Mouse (Mus musculus) stomach, embryonic 16.5 days (tissue): Measurements from ENCODE around the gene Vat1l. TPM values are rescaled to one million over a fixed set of nuclear protein-coding genes. Genes with fewer than 3 reads are reported as not detected.

Source experiments
- ATAC-seq: fragments of 200-750 bp; cut with Nextera tagmentation; 2 replicates; pipeline ENCODE4 v1.8.0; 2017; ENCODE audit warnings: moderate number of reproducible peaks, moderate TSS enrichment; ENCODE audit not compliant: insufficient read depth, low FRiP score
- H3K27ac ChIP-seq: fragments of 300-500 bp; sonication (generic); 2 replicates; pipeline ENCODE4 v1.5.1; 2014; ENCODE audit warnings: low read length
- H3K27me3 ChIP-seq: fragments of 300-500 bp; sonication (generic); 2 replicates; pipeline ENCODE4 v1.6.1; 2014; ENCODE audit warnings: low read length, control low read depth, mixed read lengths; ENCODE audit not compliant: control insufficient read depth, insufficient read depth
- H3K36me3 ChIP-seq: fragments of 300-500 bp; sonication (generic); 2 replicates; pipeline ENCODE4 v1.6.1; 2014; ENCODE audit warnings: low read length; ENCODE audit not compliant: control insufficient read depth, insufficient read depth
- H3K4me1 ChIP-seq: fragments of 300-500 bp; sonication (generic); 2 replicates; pipeline ENCODE4 v1.6.1; 2014; ENCODE audit warnings: low read length, control low read depth, mixed read lengths; ENCODE audit not compliant: control insufficient read depth, insufficient read depth
- H3K4me2 ChIP-seq: fragments of 300-500 bp; sonication (generic); 2 replicates; pipeline ENCODE4 v1.6.1; 2014; ENCODE audit warnings: low read depth, low read length, mixed read lengths
- H3K4me3 ChIP-seq: fragments of 300-500 bp; sonication (generic); replicated peaks from 2 replicates; pipeline ENCODE4 v1.5.1; 2014; ENCODE audit warnings: mild to moderate bottlenecking, low read length
- H3K9ac ChIP-seq: fragments of 300-500 bp; sonication (generic); 2 replicates; pipeline ENCODE4 v1.6.1; 2014; ENCODE audit warnings: low read length
- H3K9me3 ChIP-seq: fragments of 300-500 bp; sonication (generic); replicated peaks from 2 replicates; pipeline ENCODE4 v1.6.1; 2016; ENCODE audit warnings: low read length, control low read depth; ENCODE audit not compliant: control insufficient read depth
- WGBS: fragments of 180-500 bp; shearing (Covaris S2); extraction: QIAGEN DNeasy Blood & Tissue Kit; methylation state at CpG from one replicate; pipeline ENCODE4 v1.1.7; 2014; 5-methylcytosine and 5-hydroxymethylcytosine counted together
- polyA plus RNA-seq: library from polyadenylated mRNA; unstranded; fragments of >200 nt; fragmentation: Nextera tagmentation; extraction: Ambion mirVana; gene quantifications from 2 replicates; pipeline ENCODE4 v1.2.1, GENCODE M21; 2015

Gene Vat1l
- polyA plus RNA-seq, 1 experiment from 2014 or later, result 3.2 TPM

DNA sequence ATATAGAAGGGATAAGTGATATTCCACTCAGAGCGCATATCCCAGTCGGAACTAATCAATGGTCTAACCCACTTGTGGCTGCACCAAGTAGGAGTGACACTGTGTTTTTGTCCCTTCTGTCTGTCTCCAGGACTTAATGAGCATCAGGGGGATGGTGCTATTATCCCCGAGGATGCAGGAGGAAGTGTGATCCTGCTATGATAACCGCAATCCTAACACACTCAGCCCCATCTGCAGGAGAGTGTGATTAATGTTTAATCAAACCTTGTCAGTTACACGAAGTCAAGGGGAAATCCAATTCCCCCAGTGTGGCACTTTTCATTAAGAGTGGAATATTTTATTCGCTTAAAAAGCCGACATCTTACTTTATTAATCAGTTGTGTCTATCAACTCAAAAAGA, 196.3 kb downstream of the Vat1l start:
- ATAC-seq, result no peak
- Histone ChIP-seq H3K4me2 (no peak overlapping the region), H3K27me3 (no peaks in the 10 kb centered on the region), H3K9ac (no peak overlapping the region), H3K4me1 (no peaks in the 10 kb centered on the region), H3K27ac (no peak overlapping the region), H3K9me3 (no peaks in the 10 kb centered on the region), H3K4me3 (no peak overlapping the region), H3K36me3 (no peaks in the 10 kb centered on the region)
- WGBS, result 63% methylated on average over 7 of the region's 7 CpGs

DNA sequence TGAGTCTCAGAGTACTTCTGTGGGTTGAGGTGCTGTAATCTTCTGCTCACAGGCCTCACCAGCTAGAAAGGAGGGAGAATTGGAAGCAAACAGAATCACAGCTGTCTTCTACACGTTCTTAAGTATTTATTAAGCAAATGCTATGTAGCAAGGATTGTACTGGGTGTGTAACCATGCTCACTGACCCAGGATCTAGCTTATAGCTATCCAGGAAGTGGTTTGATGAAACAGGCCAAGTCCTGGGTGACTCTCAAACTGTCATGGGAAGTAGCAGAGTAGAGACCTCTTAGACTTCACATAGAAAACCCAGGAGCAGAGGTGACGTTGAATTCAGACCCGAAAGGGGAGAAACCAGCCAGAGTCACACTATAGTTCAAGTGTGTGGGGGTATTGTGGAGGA, 206.0 kb downstream of the Vat1l start:
- H3K9ac ChIP-seq, result no peak overlapping the region

DNA sequence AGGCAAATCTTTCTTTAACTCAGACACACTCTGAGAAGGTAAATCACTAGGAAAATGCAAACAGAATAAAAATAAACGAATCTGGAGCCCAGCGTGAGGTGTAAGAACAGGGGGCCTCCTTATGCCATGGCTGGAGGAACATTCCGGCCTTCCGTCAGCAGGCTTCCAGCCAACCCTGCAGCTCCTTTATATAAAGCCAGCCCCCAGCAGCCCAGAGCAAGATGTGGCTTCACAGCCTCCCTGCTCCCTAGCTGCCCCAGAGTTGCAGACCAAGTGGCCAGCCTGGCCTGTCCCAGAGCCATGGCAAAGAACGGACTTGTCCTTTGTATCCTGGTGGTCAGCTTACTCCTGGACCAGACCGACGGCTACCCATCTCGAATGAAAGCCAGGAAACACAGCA, 212.4 kb downstream of the Vat1l start, which contains the start of gene Clec3a:
TSS of gene Clec3a (plus strand) at position 301 of the 400 bp plus-strand sequence.
- H3K9me3 ChIP-seq, result no peaks in the 10 kb centered on the region
- H3K4me3 ChIP-seq, result no peak within 1 kb of the TSS
- H3K9ac ChIP-seq, result no peak within 1 kb of the TSS
- H3K27me3 ChIP-seq, result no peaks in the 10 kb centered on the region
- WGBS, result 64% methylated on average over 8 of the region's 8 CpGs
- no peak within 1 kb of the TSS for H3K27ac ChIP-seq
- H3K4me2 ChIP-seq, result no peak within 1 kb of the TSS
- no peaks in the 10 kb centered on the region for H3K4me1 ChIP-seq
- H3K36me3 ChIP-seq, result no peaks in the 10 kb centered on the region
- ATAC-seq, result no peak

More for the DNA sequence above, 206.0 kb downstream of the Vat1l start:
- no peak for ATAC-seq
- Histone ChIP-seq H3K4me1 (no peaks in the 10 kb centered on the region), H3K27ac (no peak overlapping the region), H3K4me3 (no peak overlapping the region), H3K36me3 (no peaks in the 10 kb centered on the region), H3K27me3 (no peaks in the 10 kb centered on the region), H3K4me2 (no peak overlapping the region), H3K9me3 (no peaks in the 10 kb centered on the region)
- WGBS, result 71% methylated on average over 3 of the region's 3 CpGs

DNA sequence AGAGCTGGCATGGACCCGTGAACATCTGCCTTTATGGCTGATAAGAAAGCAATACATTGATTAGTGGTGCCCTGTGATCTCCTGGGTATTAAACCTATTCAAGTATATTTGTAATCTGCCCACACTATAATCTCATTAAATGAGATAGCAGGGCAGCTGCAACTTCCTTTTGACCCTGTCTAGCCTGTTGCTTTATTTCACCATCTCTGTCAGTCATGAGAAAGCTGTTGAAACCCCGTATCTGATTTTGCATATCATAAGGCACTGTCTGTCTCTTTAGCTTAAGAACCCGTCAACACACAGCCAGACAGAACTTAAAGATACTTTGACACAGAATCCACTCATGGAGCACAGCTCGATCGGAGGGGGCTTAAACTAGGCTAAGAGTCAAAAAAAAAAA, 213.1 kb downstream of the Vat1l start:
- Histone ChIP-seq H3K4me1 (no peaks in the 10 kb centered on the region), H3K9me3 (no peaks in the 10 kb centered on the region), H3K36me3 (no peaks in the 10 kb centered on the region), H3K27ac (no peak overlapping the region), H3K27me3 (no peaks in the 10 kb centered on the region), H3K4me2 (no peak overlapping the region), H3K9ac (no peak overlapping the region), H3K4me3 (no peak overlapping the region)
- 77% methylated on average over 5 of the region's 5 CpGs for WGBS
- ATAC-seq, result no peak

DNA sequence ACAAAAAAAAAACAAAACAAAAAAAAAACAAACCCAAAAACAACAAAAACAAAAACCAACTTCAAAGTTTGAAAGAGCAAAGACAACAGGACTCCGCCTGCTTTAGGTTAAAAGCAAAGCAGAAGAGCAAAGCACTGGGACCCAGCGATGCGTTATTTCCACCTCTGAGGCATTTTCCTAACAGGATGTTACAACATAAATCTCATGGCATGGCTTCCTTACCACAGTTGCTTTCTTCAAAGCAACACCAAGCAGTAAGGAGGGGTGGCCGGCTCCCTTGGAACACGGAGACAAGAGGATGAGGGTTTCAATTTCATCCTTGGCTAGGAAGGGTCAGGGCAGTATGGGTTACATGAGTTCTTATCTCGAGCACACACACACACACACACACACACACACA, 213.5 kb downstream of the Vat1l start:
- Histone ChIP-seq H3K36me3 (no peaks in the 10 kb centered on the region), H3K9me3 (no peaks in the 10 kb centered on the region), H3K4me3 (no peak overlapping the region), H3K9ac (no peak overlapping the region), H3K27me3 (no peaks in the 10 kb centered on the region), H3K4me2 (no peak overlapping the region), H3K27ac (no peak overlapping the region), H3K4me1 (no peaks in the 10 kb centered on the region)
- WGBS, result 57% methylated on average over 6 of the region's 6 CpGs
- ATAC-seq, result no peak

DNA sequence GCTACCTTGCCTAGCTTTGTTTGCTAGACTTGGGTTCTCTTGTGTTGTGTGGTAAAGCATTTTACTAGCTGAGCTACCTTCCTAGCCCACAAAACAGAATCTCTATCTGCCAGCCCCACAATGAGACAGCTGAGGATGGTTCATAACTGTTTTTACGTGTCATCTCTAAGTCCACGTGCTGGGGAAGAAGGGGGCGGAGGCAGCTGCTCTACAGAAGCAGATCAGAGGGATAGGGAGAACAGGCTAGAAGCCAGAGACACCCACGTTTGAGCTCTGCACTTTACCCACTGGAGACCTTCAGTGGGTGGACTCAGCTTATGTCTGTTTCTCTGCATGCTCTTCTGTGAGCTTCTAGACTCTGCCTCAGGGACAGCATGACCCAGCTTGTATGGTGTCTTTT, 216.1 kb downstream of the Vat1l start:
- H3K27ac ChIP-seq, result no peak overlapping the region
- 67% methylated on average over 4 of the region's 4 CpGs for WGBS
- no peak overlapping the region for H3K4me3 ChIP-seq
- H3K27me3 ChIP-seq, result no peaks in the 10 kb centered on the region
- no peaks in the 10 kb centered on the region for H3K4me1 ChIP-seq
- no peak overlapping the region for H3K9ac ChIP-seq
- no peaks in the 10 kb centered on the region for H3K36me3 ChIP-seq
- H3K9me3 ChIP-seq, result no peaks in the 10 kb centered on the region
- no peak for ATAC-seq
- no peak overlapping the region for H3K4me2 ChIP-seq

Other genes with a start within 250 kb of the Vat1l start
- 16.4 and 20.3 TPM in 2 replicates for gene Nudt7, start 72.1 kb upstream of the Vat1l start, polyA plus RNA-seq
- gene Clec3a, start 212.5 kb downstream of the Vat1l start, polyA plus RNA-seq, result 0.42 and 0.66 TPM in 2 replicates
- gene Wwox, start 234.0 kb downstream of the Vat1l start, polyA plus RNA-seq, result 12.9 and 15.2 TPM in 2 replicates